Mouse (Mus musculus) T-helper 2 cell (primary cell): ENCODE results near the gene Cacna1e.

Experiments used
- in situ Hi-C: fragments of 300-600 bp; cut with MboI, MseI; formaldehyde crosslinking; loops from one replicate; pipeline ENCODE4 v1.15.1; 2025; ENCODE audit warnings: high pct_unique_total_duplicates

Cacna1e gene

DNA sequence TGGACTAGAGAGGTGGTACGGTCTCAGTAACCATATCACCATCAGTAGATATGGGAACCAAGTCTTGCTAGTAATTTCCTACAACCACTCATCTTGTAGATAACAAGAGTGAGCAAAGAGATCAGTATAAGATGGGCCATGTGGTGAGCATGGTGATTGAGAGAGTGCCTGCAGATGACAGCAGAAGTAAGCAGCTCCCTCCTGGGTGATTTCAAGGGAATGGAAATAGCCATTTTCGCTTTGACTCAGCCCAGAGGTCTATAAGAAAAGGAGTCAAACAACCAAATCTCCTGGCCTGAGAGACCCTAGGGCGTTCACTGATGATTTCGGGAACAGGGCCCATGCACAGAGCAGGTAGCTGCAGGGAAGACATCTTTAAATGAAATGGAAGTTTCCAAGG lies 45.0 kb downstream of the Cacna1e start:
- in situ Hi-C loops = no loop called here

DNA sequence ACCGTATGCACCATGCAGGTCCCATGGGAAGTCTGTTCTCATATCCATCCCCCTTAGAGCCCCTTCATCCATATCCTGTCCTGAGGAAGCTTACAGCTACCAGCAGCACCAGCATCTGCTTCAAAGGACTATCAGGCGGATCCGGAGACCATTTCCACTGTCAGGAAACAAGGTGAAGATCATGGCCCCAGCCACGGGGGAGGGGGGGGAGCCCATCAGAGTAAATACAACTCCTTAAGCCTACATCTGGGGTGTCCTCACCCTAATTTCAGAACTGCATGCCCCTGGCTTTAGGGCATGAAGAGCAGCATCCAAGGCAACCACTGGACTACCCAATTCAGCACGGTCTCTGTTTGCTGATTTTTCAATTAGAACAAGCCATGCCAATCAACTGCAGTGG lies 47.8 kb downstream of the Cacna1e start:
- in situ Hi-C loops = no loop called here

- in situ Hi-C loops = no loop called here
These were observed 52.1 kb downstream of the Cacna1e start for GRCm38 (mm10) chr1:154832168-154832539.

- in situ Hi-C loops = no loop called here
These were observed 52.8 kb downstream of the Cacna1e start for GRCm38 (mm10) chr1:154831269-154832167.

GRCm38 (mm10) chr1:154830051-154830450 lies 54.2 kb downstream of the Cacna1e start:
- in situ Hi-C loops = no loop called here

GRCm38 (mm10) chr1:154823098-154823497 lies 61.2 kb downstream of the Cacna1e start:
- in situ Hi-C loops = no loop called here

GRCm38 (mm10) chr1:154820422-154820821 lies 63.9 kb downstream of the Cacna1e start:
- in situ Hi-C loops = no loop called here

GRCm38 (mm10) chr1:154819960-154820359 lies 64.3 kb downstream of the Cacna1e start:
- in situ Hi-C loops = no loop called here

- in situ Hi-C loops = no loop called here
These were observed 65.6 kb downstream of the Cacna1e start for GRCm38 (mm10) chr1:154818742-154819141.

DNA sequence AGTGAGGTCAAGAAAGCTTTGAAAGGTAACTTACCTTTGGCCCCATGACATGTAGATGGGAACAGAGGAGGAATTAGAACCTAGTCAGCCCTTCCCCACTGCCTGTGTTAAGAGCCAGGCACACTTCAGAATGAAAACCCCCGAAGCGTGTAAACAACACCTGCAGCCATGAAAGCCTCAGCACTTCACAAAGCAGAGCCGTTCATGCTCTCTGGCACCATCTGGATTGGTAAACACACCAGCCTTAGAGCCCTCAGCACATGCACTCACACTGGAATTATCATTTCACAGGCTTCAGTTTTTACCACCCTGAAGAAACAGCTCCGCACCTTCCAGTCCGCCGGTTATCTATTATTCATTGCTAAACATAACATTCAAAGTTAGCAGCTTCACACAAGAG lies 67.5 kb downstream of the Cacna1e start:
- in situ Hi-C loops = no loop called here

DNA sequence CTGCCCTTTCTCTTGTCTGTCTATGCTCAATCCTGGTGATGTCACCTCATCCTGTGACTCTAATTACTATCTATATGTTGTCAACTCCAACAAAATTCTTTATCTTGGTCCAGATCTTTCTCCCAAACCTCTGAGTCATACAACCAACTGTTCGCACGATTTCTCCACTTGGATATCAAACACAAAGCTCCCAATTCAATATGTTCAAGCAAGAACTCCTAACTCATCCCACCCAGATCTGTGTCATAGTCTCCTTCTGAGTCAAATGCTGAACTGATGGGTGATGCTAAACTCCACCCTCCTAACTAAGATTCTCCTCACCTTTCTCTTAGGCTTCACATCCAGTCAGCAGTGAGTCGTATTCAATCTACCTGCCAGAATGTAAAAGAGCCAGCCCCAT lies 68.0 kb downstream of the Cacna1e start:
- in situ Hi-C loops = no loop called here

GRCm38 (mm10) chr1:154805742-154806141 lies 78.6 kb downstream of the Cacna1e start:
- in situ Hi-C loops = no loop called here

DNA sequence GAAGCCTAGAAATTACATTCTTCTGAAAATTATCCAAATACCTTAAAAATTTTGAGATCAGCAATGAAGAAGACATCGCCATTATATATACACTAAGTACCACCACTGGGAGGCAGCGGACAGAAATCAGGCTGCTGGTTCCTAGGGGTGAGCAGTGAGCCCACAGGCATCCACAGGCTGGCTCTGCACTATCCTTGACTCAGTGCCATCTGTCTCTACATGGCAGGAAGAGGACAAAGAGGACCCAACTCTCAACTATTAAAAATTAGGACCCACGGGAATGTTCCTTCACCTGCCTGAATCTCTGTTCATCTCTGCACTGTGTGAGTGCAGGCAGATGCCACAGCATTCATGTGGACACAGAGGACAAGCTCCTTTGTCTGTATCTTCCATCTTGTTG lies 79.3 kb downstream of the Cacna1e start:
- in situ Hi-C loops = no loop called here

GRCm38 (mm10) chr1:154802301-154802904 lies 81.9 kb downstream of the Cacna1e start:
- in situ Hi-C loops = no loop called here

GRCm38 (mm10) chr1:154799257-154799656 lies 85.0 kb downstream of the Cacna1e start:
- in situ Hi-C loops = no loop called here

DNA sequence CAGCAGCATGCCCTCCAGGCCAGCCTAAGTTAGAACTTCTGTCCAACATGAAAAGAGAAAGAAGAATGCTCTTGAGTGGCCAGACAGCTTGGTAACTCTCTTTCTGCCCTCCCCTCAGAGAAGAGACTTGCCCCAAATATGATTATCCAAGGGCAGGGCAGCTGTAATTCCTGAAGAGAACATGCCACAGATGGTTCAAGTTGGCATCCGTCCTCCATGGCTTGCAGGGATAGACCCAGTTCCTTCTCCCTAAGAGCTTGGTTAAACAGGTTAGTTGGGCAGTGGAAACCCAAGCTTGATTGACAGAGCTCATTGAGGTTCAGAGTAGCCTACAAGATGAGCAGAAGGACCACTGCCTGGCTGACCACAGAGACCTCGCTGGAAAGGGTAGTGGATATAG lies 85.5 kb downstream of the Cacna1e start:
- in situ Hi-C loops = no loop called here

DNA sequence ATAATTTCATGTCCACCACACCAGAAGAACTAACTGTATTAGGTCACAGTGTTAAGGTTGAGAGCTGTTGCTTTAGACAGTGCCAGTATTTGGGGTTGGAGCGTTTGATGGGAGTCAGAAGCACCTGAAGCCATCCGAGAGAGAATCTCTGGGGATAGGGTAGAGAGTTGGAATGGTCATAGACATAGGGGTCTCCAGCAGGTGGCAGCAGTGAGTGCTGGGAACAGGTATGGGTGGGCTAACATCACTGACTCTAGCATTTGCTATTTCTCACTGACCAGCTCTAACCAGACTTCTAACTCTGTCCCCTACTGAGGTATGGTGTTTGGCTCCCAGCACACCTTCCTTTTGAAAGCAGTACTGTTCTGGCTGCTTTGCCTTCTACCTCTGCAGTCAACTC lies 87.6 kb downstream of the Cacna1e start:
- in situ Hi-C loops = no loop called here

- in situ Hi-C loops = no loop called here
These were observed 89.8 kb downstream of the Cacna1e start for GRCm38 (mm10) chr1:154794518-154794951.

- in situ Hi-C loops = no loop called here
These were observed 92.6 kb downstream of the Cacna1e start for GRCm38 (mm10) chr1:154791544-154792174.

DNA sequence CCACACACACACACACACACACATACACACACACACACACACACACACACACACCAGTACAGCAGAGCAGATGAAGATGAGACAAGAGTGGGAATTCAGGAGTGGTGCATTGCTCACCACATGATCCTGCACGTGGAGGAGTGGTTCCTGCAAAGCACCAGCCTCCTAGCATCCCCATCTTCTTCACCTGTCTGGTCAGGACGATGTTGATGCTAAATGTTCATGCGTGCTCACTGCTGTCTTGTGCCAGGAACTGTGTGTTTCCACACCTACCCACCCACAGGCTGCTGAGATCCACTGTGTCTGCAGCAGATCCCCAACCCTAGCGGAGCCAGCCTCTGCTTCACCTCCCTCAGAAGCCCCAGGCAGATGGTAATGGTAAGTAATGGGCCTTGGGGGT lies 95.8 kb downstream of the Cacna1e start:
- in situ Hi-C loops = loop anchor here (5.0 kb wide), 2 partner anchors 219 to 439 kb away; no protein-coding TSS in a partner anchor

DNA sequence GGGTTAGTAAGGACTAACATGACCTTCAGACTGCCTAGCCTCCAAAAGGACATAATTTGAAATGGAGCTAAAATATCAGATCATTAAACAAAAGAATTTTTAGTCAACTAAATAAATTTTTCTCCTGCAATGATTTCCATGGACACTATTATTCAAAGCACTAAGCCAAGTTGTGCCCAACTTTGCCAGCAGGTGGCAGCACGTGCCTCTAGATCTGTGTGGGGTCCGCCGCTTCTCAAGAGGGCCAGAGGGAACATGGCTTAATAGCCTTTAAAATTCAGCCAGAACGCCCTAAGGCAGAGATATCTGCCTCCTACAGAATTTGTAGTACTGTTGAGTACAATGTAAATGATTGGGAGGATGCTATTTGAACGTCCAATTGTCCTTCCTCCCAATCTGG lies 96.2 kb downstream of the Cacna1e start:
- in situ Hi-C loops = loop anchor here (5.0 kb wide), 2 partner anchors 219 to 439 kb away; no protein-coding TSS in a partner anchor

- in situ Hi-C loops = loop anchor here (5.0 kb wide), 2 partner anchors 220 to 440 kb away; no protein-coding TSS in a partner anchor
These were observed 96.9 kb downstream of the Cacna1e start for GRCm38 (mm10) chr1:154787418-154787817.
